21 mouse cellular contexts compared by ENCODE assay signal in genomic region chr7:141519795-141520194, GRCm38 (mm10).
"Had no signal": no experiment of that assay in that cellular context is flagged by ENCODE, and none has a peak within 500 bp of the region (broad histone marks: within the 10 kb centered on the region; RNA-seq: fewer than 3 reads in every experiment).

No protein-coding gene starts in this region.

- DNase-seq: kidney, adult 2 months; kidney, postnatal 25 days; layer of hippocampus, adult 9-11 months; layer of hippocampus, postnatal 36 days; lung, adult 18-20 months; lung, postnatal 10 days; lung, postnatal 36 days; right cerebral cortex, postnatal 25 days; spleen, adult 18-20 months; thymus, postnatal 25 days had no signal

- H3K4me1 ChIP-seq: lung, embryonic 15.5 days; midbrain, embryonic 10.5 days; midbrain, embryonic 13.5 days; stomach, embryonic 15.5 days had no signal

- H3K27ac ChIP-seq: kidney, postnatal 0 days; left cerebral cortex, adult 2 months; lung, embryonic 15.5 days; midbrain, embryonic 10.5 days; midbrain, embryonic 13.5 days; stomach, embryonic 15.5 days had no signal

- H3K9ac ChIP-seq: lung, embryonic 15.5 days; midbrain, embryonic 13.5 days; stomach, embryonic 15.5 days had no signal

- H3K9me3 ChIP-seq: liver, embryonic 15.5 days; lung, embryonic 15.5 days; megakaryocyte, embryonic 14.5 days; midbrain, embryonic 10.5 days; midbrain, embryonic 13.5 days; stomach, embryonic 15.5 days had no signal

- H3K4me2 ChIP-seq: liver, embryonic 11.5 days; lung, embryonic 15.5 days; midbrain, embryonic 13.5 days; stomach, embryonic 15.5 days had no signal

- H3K4me3 ChIP-seq: layer of hippocampus, adult 2 months; left cerebral cortex, adult 2 months; liver, embryonic 15.5 days; lung, embryonic 15.5 days; megakaryocyte, embryonic 14.5 days; midbrain, embryonic 10.5 days; midbrain, embryonic 13.5 days; stomach, embryonic 15.5 days had no signal

- ATAC-seq: midbrain, embryonic 13.5 days; midbrain, embryonic 16.5 days had no signal

- H3K27me3 ChIP-seq: liver, embryonic 15.5 days; lung, embryonic 15.5 days; megakaryocyte, embryonic 14.5 days; midbrain, embryonic 13.5 days; stomach, embryonic 15.5 days had no signal
